Mouse (Mus musculus) spleen, adult 2 months (tissue): ENCODE measurements around the gene Gzmg.

Source experiments
- CTCF ChIP-seq: fragments of 200-500 bp; IDR thresholded peaks from 2 replicates; pipeline ENCODE4 v1.5.1; 2011; ENCODE audit warnings: mild to moderate bottlenecking, inconsistent platforms; ENCODE audit not compliant: insufficient read depth, insufficient read length, insufficient replicate concordance; ENCODE audit errors: extremely low read depth
- POLR2A ChIP-seq: fragments of 200-500 bp; IDR thresholded peaks from 2 replicates; pipeline ENCODE4 v1.6.1; 2011; ENCODE audit warnings: low read depth, low read length, inconsistent platforms

DNA sequence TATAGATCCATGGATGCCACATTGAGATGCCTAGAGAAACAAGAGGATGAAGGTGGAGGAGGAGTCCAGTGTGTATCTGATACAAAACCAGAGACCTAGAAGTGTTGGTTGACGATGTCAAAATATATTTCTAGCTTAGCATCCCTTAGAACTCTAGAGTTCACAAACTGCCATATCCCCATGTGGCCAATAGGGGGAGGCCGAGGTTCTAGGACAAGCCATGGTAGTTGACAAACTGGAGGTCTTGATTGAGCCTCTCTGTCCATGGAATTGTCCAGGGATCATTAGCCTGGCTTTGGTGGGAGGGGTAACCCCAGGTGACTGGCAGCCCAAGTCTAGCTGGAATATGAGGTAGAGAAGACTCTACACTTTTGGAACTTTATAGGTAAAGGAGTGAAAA, 4.0 kb downstream of the Gzmg start:
- TF ChIP-seq POLR2A (no peak), CTCF (no peak)
